Mouse (Mus musculus): ENCODE results near the gene Wfdc17. TPM values are rescaled to one million over a fixed set of nuclear protein-coding genes. Genes with fewer than 3 reads are reported as not detected.
A peak's percentile ranks its signal among the peaks of the same experiment; 100 is the strongest.

The Wfdc17 gene
- total and polyA plus RNA-seq, 3 experiments = not detected

- H3K27ac ChIP-seq (ENCODE audit: control insufficient read depth, low read depth, low read length) = no peak overlapping the region
- DNase-seq (ENCODE audit: low read depth, low spot score) = no peak
- H3K27me3 ChIP-seq (ENCODE audit: control insufficient read depth in 1 of 2, insufficient read depth in 2 of 2, low read length in 2 of 2) = peaks cover 28 to 50% of the 10 kb centered on the region in 2 experiments
These were observed 43.8 kb downstream of the Wfdc17 start for GRCm38 (mm10) chr11:83747376-83748265.

GRCm38 (mm10) chr11:83753581-83754181 lies 49.9 kb downstream of the Wfdc17 start, which contains the start of gene Heatr6:
TSS of gene Heatr6 (plus strand) at chr11:83753696.
- Histone ChIP-seq H3K27me3 (ENCODE audit: control insufficient read depth in 1 of 2, insufficient read depth in 2 of 2, low read length in 2 of 2) (peaks cover 1 to 3% of the 10 kb centered on the region in 2 experiments; a peak in 3 of 4 replicates), H3K4me3 (ENCODE audit: control insufficient read depth in 1 of 2, insufficient read depth in 1 of 2, low read depth in 2 of 2, low read length in 2 of 2) (peak within 1 kb of the TSS; percentile 72 to 96), H3K4me1 (ENCODE audit: control insufficient read depth in 1 of 2, insufficient read depth in 2 of 2, low read length in 2 of 2) (peaks cover 0 to 6% of the 10 kb centered on the region in 2 experiments; a peak in 1 of 4 replicates), H3K9me3 (replicated peaks; ENCODE audit: insufficient read depth, low read length) (no peaks in the 10 kb centered on the region), H3K9ac (ENCODE audit: control insufficient read depth, low read depth, low read length, poor library complexity, severe bottlenecking) (peak within 1 kb of the TSS; percentile 88), H3K27ac (ENCODE audit: control insufficient read depth, low read depth, low read length) (peak within 1 kb of the TSS; percentile 75), H3K36me3 (ENCODE audit: control insufficient read depth in 1 of 2, insufficient read depth in 2 of 2, low read length in 2 of 2) (peaks cover 3 to 6% of the 10 kb centered on the region in 2 experiments), H3K79me2 (ENCODE audit: control insufficient read depth, insufficient read depth, low read length, poor library complexity) (peaks cover 13% of the 10 kb centered on the region)
- peak; percentile 96 for DNase-seq (ENCODE audit: low read depth, low spot score)
- TF ChIP-seq BHLHE40 (IDR thresholded peaks at IDR 0.05; ENCODE audit: borderline replicate concordance, low read depth, low read length) (no peak), KAT2A (conservative IDR thresholded peaks at IDR 0.05; ENCODE audit: low read depth, low read length) (no peak; the same call in 1 of the 2 replicates), EP300 (IDR thresholded peaks at IDR 0.05; ENCODE audit: low read depth in 1 of 2, low read length in 2 of 2) (0 out of 4 replicates have a peak, but pooled peaks of 1 of the 2 experiments have one; percentile 24), ZMIZ1 (IDR thresholded peaks at IDR 0.05; ENCODE audit: low read depth, low read length) (no peak; the same call in 1 of the 2 replicates), TCF12 (IDR thresholded peaks at IDR 0.05; ENCODE audit: low read depth, low read length) (peak; percentile 43; the same call in 1 of the 2 replicates), TBP (IDR thresholded peaks at IDR 0.05; ENCODE audit: low read depth, low read length) (peak; percentile 72), USF2 (IDR thresholded peaks at IDR 0.05; ENCODE audit: borderline replicate concordance in 1 of 2, insufficient read depth in 1 of 2, low read depth in 1 of 2, low read length in 2 of 2) (no peak), SMC3 (IDR thresholded peaks at IDR 0.05; ENCODE audit: low read depth, low read length) (no peak), CTCF (IDR thresholded peaks at IDR 0.05 in 2 of 3, conservative IDR thresholded peaks at IDR 0.05 in 1 of 3; ENCODE audit: control insufficient read depth in 1 of 3, insufficient read depth in 1 of 3, low read depth in 2 of 3, low read length in 3 of 3, poor library complexity in 1 of 3, severe bottlenecking in 1 of 3) (peak in 1 of 3 experiments; percentile 26; a peak in 1 of 6 replicates), SIN3A (IDR thresholded peaks at IDR 0.05; ENCODE audit: low read length) (peak; percentile 16), ZKSCAN1 (IDR thresholded peaks at IDR 0.05; ENCODE audit: low read depth, low read length) (no peak), MAFK (IDR thresholded peaks at IDR 0.05; ENCODE audit: borderline replicate concordance, low read depth, low read length) (no peak), MYC (IDR thresholded peaks at IDR 0.05; ENCODE audit: low read depth, low read length) (peak; percentile 44; the same call in 1 of the 2 replicates), MAX (IDR thresholded peaks at IDR 0.05; ENCODE audit: low read length) (peak; percentile 63; the same call in 1 of the 2 replicates), HCFC1 (IDR thresholded peaks at IDR 0.05; ENCODE audit: low read depth, low read length) (peak; percentile 84), ELF1 (IDR thresholded peaks at IDR 0.05; ENCODE audit: low read depth, low read length) (peak; percentile 70; the same call in 1 of the 2 replicates), GABPA (IDR thresholded peaks at IDR 0.05; ENCODE audit: low read depth, low read length) (no peak), MYB (IDR thresholded peaks at IDR 0.05; ENCODE audit: low read depth, low read length) (peak; percentile 63; the same call in 1 of the 2 replicates), RCOR1 (IDR thresholded peaks at IDR 0.05; ENCODE audit: low read depth, low read length) (no peak), UBTF (IDR thresholded peaks at IDR 0.05; ENCODE audit: borderline replicate concordance, insufficient read depth, low read depth, low read length) (no peak), USF1 (IDR thresholded peaks at IDR 0.05; ENCODE audit: low read depth, low read length) (no peak), ZNF384 (IDR thresholded peaks at IDR 0.05; ENCODE audit: low read depth, low read length) (no peak), E2F4 (IDR thresholded peaks at IDR 0.05; ENCODE audit: borderline replicate concordance, low read depth, low read length) (no peak)

More at GRCm38 (mm10) chr11:83747376-83748265, 43.8 kb downstream of the Wfdc17 start:
- Histone ChIP-seq H3K4me1 (ENCODE audit: control insufficient read depth in 1 of 2, insufficient read depth in 2 of 2, low read length in 2 of 2) (0 out of 4 replicates have a peak, but pooled peaks cover 0 to 1% of the 10 kb centered on the region in 2 experiments), H3K36me3 (ENCODE audit: control insufficient read depth in 1 of 2, insufficient read depth in 2 of 2, low read length in 2 of 2) (no peaks in the 10 kb centered on the region), H3K4me3 (ENCODE audit: control insufficient read depth in 1 of 2, insufficient read depth in 1 of 2, low read depth in 2 of 2, low read length in 2 of 2) (no peak overlapping the region), H3K9ac (ENCODE audit: control insufficient read depth, low read depth, low read length, poor library complexity, severe bottlenecking) (no peak overlapping the region), H3K9me3 (replicated peaks; ENCODE audit: insufficient read depth, low read length) (no peaks in the 10 kb centered on the region), H3K79me2 (ENCODE audit: control insufficient read depth, insufficient read depth, low read length, poor library complexity) (no peaks in the 10 kb centered on the region)
- TF ChIP-seq ELF1 (IDR thresholded peaks at IDR 0.05; ENCODE audit: low read depth, low read length) (no peak), ZC3H11A (IDR thresholded peaks at IDR 0.05; ENCODE audit: low read depth, low read length) (no peak), TBP (IDR thresholded peaks at IDR 0.05; ENCODE audit: low read depth, low read length) (no peak), MEF2A (IDR thresholded peaks at IDR 0.05; ENCODE audit: extremely low read depth, insufficient replicate concordance, low read depth, low read length, poor library complexity, severe bottlenecking) (no peak), POLR2A (IDR thresholded peaks at IDR 0.05; ENCODE audit: control insufficient read depth in 1 of 2, insufficient read depth in 1 of 2, low read depth in 1 of 2, low read length in 2 of 2, poor library complexity in 1 of 2) (no peak), CTCF (IDR thresholded peaks at IDR 0.05 in 2 of 3, conservative IDR thresholded peaks at IDR 0.05 in 1 of 3; ENCODE audit: control insufficient read depth in 1 of 3, insufficient read depth in 1 of 3, low read depth in 2 of 3, low read length in 3 of 3, poor library complexity in 1 of 3, severe bottlenecking in 1 of 3) (no peak), MAFK (IDR thresholded peaks at IDR 0.05; ENCODE audit: borderline replicate concordance, low read depth, low read length) (no peak), MAZ (IDR thresholded peaks at IDR 0.05; ENCODE audit: low read depth, low read length) (no peak)
